Mouse (Mus musculus) kidney, embryonic 16.5 days (tissue): ENCODE results near the gene Mroh8. TPM values are rescaled to one million over a fixed set of nuclear protein-coding genes. Genes with fewer than 3 reads are reported as not detected.

Experiments used
- ATAC-seq: fragments of 200-750 bp; cut with Nextera tagmentation; 2 replicates; pipeline ENCODE4 v1.8.0; 2017; ENCODE audit warnings: moderate TSS enrichment; ENCODE audit not compliant: low FRiP score, low TSS enrichment
- H3K27ac ChIP-seq: fragments of 300-500 bp; sonication (generic); 2 replicates; pipeline ENCODE4 v1.5.1; 2014; ENCODE audit warnings: low read length
- H3K27me3 ChIP-seq: fragments of 300-500 bp; sonication (generic); 2 replicates; pipeline ENCODE4 v1.6.1; 2014; ENCODE audit warnings: low read length, control low read depth, mixed read lengths; ENCODE audit not compliant: insufficient read depth
- H3K36me3 ChIP-seq: fragments of 300-500 bp; sonication (generic); 2 replicates; pipeline ENCODE4 v1.6.1; 2014; ENCODE audit warnings: low read length, control low read depth, mixed read lengths; ENCODE audit not compliant: insufficient read depth
- H3K4me1 ChIP-seq: fragments of 300-500 bp; sonication (generic); 2 replicates; pipeline ENCODE4 v1.6.1; 2014; ENCODE audit warnings: low read length, control low read depth, mixed read lengths; ENCODE audit not compliant: insufficient read depth
- H3K4me2 ChIP-seq: fragments of 300-500 bp; sonication (generic); replicated peaks from 2 replicates; pipeline ENCODE4 v1.6.1; 2014; ENCODE audit warnings: low read depth, low read length
- H3K4me3 ChIP-seq: fragments of 300-500 bp; sonication (generic); 2 replicates; pipeline ENCODE4 v1.5.1; 2014; ENCODE audit warnings: mild to moderate bottlenecking, low read length
- H3K9ac ChIP-seq: fragments of 300-500 bp; sonication (generic); replicated peaks from 2 replicates; pipeline ENCODE4 v1.6.1; 2014; ENCODE audit warnings: low read length
- H3K9me3 ChIP-seq: fragments of 300-500 bp; sonication (generic); 2 replicates; pipeline ENCODE4 v1.6.1; 2016; ENCODE audit warnings: low read length, control low read depth
- WGBS: fragments of 180-500 bp; shearing (Covaris S2); extraction: QIAGEN DNeasy Blood & Tissue Kit; methylation state at CpG from one replicate; pipeline ENCODE4 v1.1.7; 2014; 5-methylcytosine and 5-hydroxymethylcytosine counted together
- polyA plus RNA-seq: library from polyadenylated mRNA; unstranded; fragments of >200 nt; fragmentation: Nextera tagmentation; extraction: Ambion mirVana; gene quantifications from 2 replicates; pipeline ENCODE4 v1.2.1, GENCODE M21; 2015

Gene Mroh8
- polyA plus RNA-seq, 1 experiment from 2014 or later = 0.36 TPM

- no peak for ATAC-seq
- H3K4me2 ChIP-seq = no peak overlapping the region
- no peak overlapping the region for H3K4me3 ChIP-seq
- H3K27me3 ChIP-seq = no peaks in the 10 kb centered on the region
- H3K27ac ChIP-seq = no peak overlapping the region
- peaks cover 80% of the 10 kb centered on the region for H3K36me3 ChIP-seq
- H3K4me1 ChIP-seq = 0 out of 2 replicates have a peak, but pooled peaks cover 3% of the 10 kb centered on the region
- H3K9ac ChIP-seq = no peak overlapping the region
- H3K9me3 ChIP-seq = no peaks in the 10 kb centered on the region
- 70% methylated on average over 7 of the region's 7 CpGs for WGBS
Observed at GRCm38 (mm10) chr2:157296105-157296689, 16.8 kb upstream of the Mroh8 start.

GRCm38 (mm10) chr2:157292093-157292492 is 12.7 kb upstream of the Mroh8 start:
- no peaks in the 10 kb centered on the region for H3K4me1 ChIP-seq
- WGBS = 22% methylated on average over 2 of the region's 2 CpGs
- no peak for ATAC-seq
- no peaks in the 10 kb centered on the region for H3K27me3 ChIP-seq
- H3K27ac ChIP-seq = no peak overlapping the region
- H3K4me3 ChIP-seq = no peak overlapping the region
- no peak overlapping the region for H3K4me2 ChIP-seq
- no peaks in the 10 kb centered on the region for H3K9me3 ChIP-seq
- H3K9ac ChIP-seq = no peak overlapping the region
- peaks cover 71% of the 10 kb centered on the region for H3K36me3 ChIP-seq

GRCm38 (mm10) chr2:157288996-157289395 is 9.6 kb upstream of the Mroh8 start:
- WGBS = 91% methylated on average over 5 of the region's 5 CpGs
- peaks cover 58% of the 10 kb centered on the region for H3K36me3 ChIP-seq

GRCm38 (mm10) chr2:157287542-157287941 is 8.2 kb upstream of the Mroh8 start:
- H3K27me3 ChIP-seq = no peaks in the 10 kb centered on the region
- H3K4me2 ChIP-seq = no peak overlapping the region
- ATAC-seq = no peak
- H3K9ac ChIP-seq = no peak overlapping the region
- no peaks in the 10 kb centered on the region for H3K4me1 ChIP-seq
- 23% methylated on average over 3 of the region's 3 CpGs for WGBS
- H3K4me3 ChIP-seq = no peak overlapping the region
- H3K36me3 ChIP-seq = peaks cover 61% of the 10 kb centered on the region
- no peak overlapping the region for H3K27ac ChIP-seq
- H3K9me3 ChIP-seq = no peaks in the 10 kb centered on the region

More at GRCm38 (mm10) chr2:157288996-157289395, 9.6 kb upstream of the Mroh8 start:
- no peak for ATAC-seq
- H3K9ac ChIP-seq = no peak overlapping the region
- H3K4me2 ChIP-seq = no peak overlapping the region
- H3K4me1 ChIP-seq = no peaks in the 10 kb centered on the region
- no peaks in the 10 kb centered on the region for H3K9me3 ChIP-seq
- H3K4me3 ChIP-seq = no peak overlapping the region
- H3K27me3 ChIP-seq = no peaks in the 10 kb centered on the region
- H3K27ac ChIP-seq = no peak overlapping the region

- H3K4me2 ChIP-seq = no peak overlapping the region
- peaks cover 25% of the 10 kb centered on the region; the same call in 1 of the 2 replicates for H3K36me3 ChIP-seq
- H3K27me3 ChIP-seq = no peaks in the 10 kb centered on the region
- no peak overlapping the region for H3K27ac ChIP-seq
- 93% methylated on average over 6 of the region's 6 CpGs for WGBS
- H3K9ac ChIP-seq = no peak overlapping the region
- no peaks in the 10 kb centered on the region for H3K9me3 ChIP-seq
- H3K4me3 ChIP-seq = no peak overlapping the region
- no peak for ATAC-seq
- peaks cover 17% of the 10 kb centered on the region for H3K4me1 ChIP-seq
Observed at GRCm38 (mm10) chr2:157283321-157283720, 4.0 kb upstream of the Mroh8 start.

- Histone ChIP-seq H3K27me3 (no peaks in the 10 kb centered on the region), H3K27ac (peak within 1 kb of the TSS; percentile 94), H3K4me1 (peaks cover 22% of the 10 kb centered on the region), H3K4me2 (peak within 1 kb of the TSS; percentile 76), H3K4me3 (peak within 1 kb of the TSS; percentile 87), H3K9ac (peak within 1 kb of the TSS; percentile 96), H3K36me3 (peaks cover 14% of the 10 kb centered on the region; the same call in 1 of the 2 replicates), H3K9me3 (no peaks in the 10 kb centered on the region)
- ATAC-seq = peak; percentile 100
- under 1% methylated on average over 64 of the region's 64 CpGs for WGBS
Observed at GRCm38 (mm10) chr2:157278717-157279415, 483 bp downstream of the Mroh8 start, which contains the start of gene Rpn2. Rpn2 (plus strand) TSS chr2:157279017.

GRCm38 (mm10) chr2:157263832-157264231 is 15.5 kb downstream of the Mroh8 start:
- H3K4me2 ChIP-seq = no peak overlapping the region
- H3K4me1 ChIP-seq = no peaks in the 10 kb centered on the region
- no peak overlapping the region for H3K9ac ChIP-seq
- ATAC-seq = no peak
- 51% methylated on average over 6 of the region's 6 CpGs for WGBS
- H3K4me3 ChIP-seq = no peak overlapping the region
- H3K9me3 ChIP-seq = no peaks in the 10 kb centered on the region
- H3K27me3 ChIP-seq = no peaks in the 10 kb centered on the region
- no peak overlapping the region for H3K27ac ChIP-seq
- no peaks in the 10 kb centered on the region for H3K36me3 ChIP-seq

GRCm38 (mm10) chr2:157263101-157263500 is 16.2 kb downstream of the Mroh8 start:
- Histone ChIP-seq H3K27ac (no peak overlapping the region), H3K9me3 (no peaks in the 10 kb centered on the region), H3K27me3 (no peaks in the 10 kb centered on the region), H3K4me2 (no peak overlapping the region), H3K4me3 (no peak overlapping the region), H3K36me3 (no peaks in the 10 kb centered on the region), H3K4me1 (no peaks in the 10 kb centered on the region), H3K9ac (no peak overlapping the region)
- ATAC-seq = no peak
- WGBS = 97% methylated on average over 1 of the region's 1 CpGs

GRCm38 (mm10) chr2:157262506-157262905 is 16.8 kb downstream of the Mroh8 start:
- no peaks in the 10 kb centered on the region for H3K4me1 ChIP-seq
- no peak for ATAC-seq
- H3K27me3 ChIP-seq = no peaks in the 10 kb centered on the region
- H3K27ac ChIP-seq = no peak overlapping the region
- H3K36me3 ChIP-seq = no peaks in the 10 kb centered on the region
- H3K9ac ChIP-seq = no peak overlapping the region
- H3K4me2 ChIP-seq = no peak overlapping the region
- no peaks in the 10 kb centered on the region for H3K9me3 ChIP-seq
- no peak overlapping the region for H3K4me3 ChIP-seq
- WGBS = 40% methylated on average over 9 of the region's 9 CpGs

GRCm38 (mm10) chr2:157261930-157262329 is 17.4 kb downstream of the Mroh8 start:
- Histone ChIP-seq H3K27ac (no peak overlapping the region), H3K36me3 (no peaks in the 10 kb centered on the region), H3K9me3 (no peaks in the 10 kb centered on the region), H3K27me3 (no peaks in the 10 kb centered on the region), H3K4me1 (no peaks in the 10 kb centered on the region), H3K9ac (no peak overlapping the region), H3K4me3 (no peak overlapping the region), H3K4me2 (no peak overlapping the region)
- 76% methylated on average over 5 of the region's 5 CpGs for WGBS
- no peak for ATAC-seq
